Mouse (Mus musculus) liver, embryonic 15.5 days (tissue): ENCODE results near the gene Gm20388. TPM values are rescaled to one million over a fixed set of nuclear protein-coding genes. Genes with fewer than 3 reads are reported as not detected.
A peak's percentile ranks its signal among the peaks of the same experiment; 100 is the strongest.

ENCODE experiments used
- ATAC-seq: fragments of 200-750 bp; cut with Nextera tagmentation; 2 replicates; pipeline ENCODE4 v1.8.0; 2017; ENCODE audit warnings: moderate number of reproducible peaks, mild to moderate bottlenecking, moderate library complexity; ENCODE audit not compliant: insufficient read depth
- H3K27ac ChIP-seq: fragments of 300-500 bp; sonication (generic); replicated peaks from 2 replicates; pipeline ENCODE4 v1.5.1; 2015; ENCODE audit warnings: mild to moderate bottlenecking, inconsistent platforms
- H3K27me3 ChIP-seq: fragments of 300-500 bp; sonication (generic); 2 replicates; pipeline ENCODE4 v1.6.1; 2015; ENCODE audit warnings: mild to moderate bottlenecking, inconsistent platforms
- H3K36me3 ChIP-seq: fragments of 300-500 bp; sonication (generic); replicated peaks from 2 replicates; pipeline ENCODE4 v1.6.1; 2015; ENCODE audit warnings: moderate library complexity, mild to moderate bottlenecking, inconsistent platforms
- H3K4me1 ChIP-seq: fragments of 300-500 bp; sonication (generic); replicated peaks from 2 replicates; pipeline ENCODE4 v1.6.1; 2015; ENCODE audit warnings: inconsistent platforms
- H3K4me2 ChIP-seq: fragments of 300-500 bp; sonication (generic); 2 replicates; pipeline ENCODE4 v1.6.1; 2015; ENCODE audit warnings: moderate library complexity, mild to moderate bottlenecking, inconsistent platforms
- H3K4me3 ChIP-seq: fragments of 300-500 bp; sonication (generic); replicated peaks from 2 replicates; pipeline ENCODE4 v1.5.1; 2015; ENCODE audit warnings: mild to moderate bottlenecking, inconsistent platforms
- H3K9ac ChIP-seq: fragments of 300-500 bp; sonication (generic); 2 replicates; pipeline ENCODE4 v1.6.1; 2015; ENCODE audit warnings: moderate library complexity, mild to moderate bottlenecking, inconsistent platforms
- H3K9me3 ChIP-seq: fragments of 300-500 bp; sonication (generic); replicated peaks from 2 replicates; pipeline ENCODE4 v1.6.1; 2016; ENCODE audit warnings: inconsistent platforms
- WGBS: fragments of 180-500 bp; shearing (Covaris S2); methylation state at CpG from one replicate; pipeline ENCODE4 v1.1.7; 2015; ENCODE audit warnings: mixed read lengths; ENCODE audit not compliant: insufficient replicate concordance; 5-methylcytosine and 5-hydroxymethylcytosine counted together
- polyA plus RNA-seq: library from polyadenylated mRNA; unstranded; fragments of >200 nt; fragmentation: Nextera tagmentation; extraction: Ambion mirVana; gene quantifications from 2 replicates; pipeline ENCODE4 v1.2.1, GENCODE M21; 2015

Gene Gm20388
- polyA plus RNA-seq, 1 experiment from 2014 or later = not detected

- Histone ChIP-seq H3K4me1 (peaks cover 22% of the 10 kb centered on the region), H3K4me2 (peak overlapping the region; percentile 71), H3K36me3 (no peaks in the 10 kb centered on the region), H3K27me3 (peaks cover 80% of the 10 kb centered on the region), H3K9me3 (no peaks in the 10 kb centered on the region), H3K9ac (no peak overlapping the region), H3K27ac (no peak overlapping the region), H3K4me3 (no peak overlapping the region)
- ATAC-seq = no peak
- 12% methylated on average over 22 of the region's 22 CpGs for WGBS
Observed at GRCm38 (mm10) chr8:120230081-120230480, 319.4 kb downstream of the Gm20388 start.

- no peak overlapping the region for H3K27ac ChIP-seq
- no peaks in the 10 kb centered on the region for H3K9me3 ChIP-seq
- peaks cover 22% of the 10 kb centered on the region for H3K4me1 ChIP-seq
- H3K4me3 ChIP-seq = no peak overlapping the region
- H3K36me3 ChIP-seq = no peaks in the 10 kb centered on the region
- WGBS = 26% methylated on average over 18 of the region's 18 CpGs
- H3K9ac ChIP-seq = no peak overlapping the region
- H3K4me2 ChIP-seq = peak overlapping the region; percentile 71
- ATAC-seq = no peak
- peaks cover 72% of the 10 kb centered on the region for H3K27me3 ChIP-seq
Observed at GRCm38 (mm10) chr8:120230715-120231614, 320.3 kb downstream of the Gm20388 start.

- H3K4me2 ChIP-seq = no peak overlapping the region
- peaks cover 22% of the 10 kb centered on the region for H3K4me1 ChIP-seq
- H3K9ac ChIP-seq = no peak overlapping the region
Observed at GRCm38 (mm10) chr8:120231870-120232269, 321.2 kb downstream of the Gm20388 start.

GRCm38 (mm10) chr8:120232398-120232797 lies 321.8 kb downstream of the Gm20388 start:
- Histone ChIP-seq H3K4me2 (no peak overlapping the region), H3K27ac (no peak overlapping the region), H3K4me3 (no peak overlapping the region), H3K9me3 (no peaks in the 10 kb centered on the region), H3K4me1 (peaks cover 22% of the 10 kb centered on the region), H3K9ac (no peak overlapping the region), H3K27me3 (peaks cover 57% of the 10 kb centered on the region), H3K36me3 (no peaks in the 10 kb centered on the region)
- 41% methylated on average over 4 of the region's 4 CpGs for WGBS
- ATAC-seq = no peak

More at GRCm38 (mm10) chr8:120231870-120232269, 321.2 kb downstream of the Gm20388 start:
- WGBS = 59% methylated on average over 3 of the region's 3 CpGs
- no peaks in the 10 kb centered on the region for H3K36me3 ChIP-seq
- H3K27ac ChIP-seq = no peak overlapping the region
- no peak overlapping the region for H3K4me3 ChIP-seq
- peaks cover 63% of the 10 kb centered on the region for H3K27me3 ChIP-seq
- no peaks in the 10 kb centered on the region for H3K9me3 ChIP-seq
- no peak for ATAC-seq

- ATAC-seq = no peak
- peaks cover 22% of the 10 kb centered on the region for H3K4me1 ChIP-seq
- 71% methylated on average over 13 of the region's 13 CpGs for WGBS
- H3K9ac ChIP-seq = no peak overlapping the region
- H3K27ac ChIP-seq = no peak overlapping the region
- no peaks in the 10 kb centered on the region for H3K9me3 ChIP-seq
- H3K36me3 ChIP-seq = no peaks in the 10 kb centered on the region
- no peak overlapping the region for H3K4me2 ChIP-seq
- no peak overlapping the region for H3K4me3 ChIP-seq
- H3K27me3 ChIP-seq = peaks cover 52% of the 10 kb centered on the region
Observed at GRCm38 (mm10) chr8:120232913-120233312, 322.3 kb downstream of the Gm20388 start.

GRCm38 (mm10) chr8:120234457-120234856 lies 323.8 kb downstream of the Gm20388 start:
- peaks cover 37% of the 10 kb centered on the region for H3K27me3 ChIP-seq
- no peaks in the 10 kb centered on the region for H3K36me3 ChIP-seq
- H3K9me3 ChIP-seq = no peaks in the 10 kb centered on the region
- no peak overlapping the region for H3K9ac ChIP-seq
- H3K4me1 ChIP-seq = peaks cover 15% of the 10 kb centered on the region
- H3K27ac ChIP-seq = no peak overlapping the region
- no peak overlapping the region for H3K4me3 ChIP-seq
- WGBS = 63% methylated on average over 12 of the region's 12 CpGs
- H3K4me2 ChIP-seq = no peak overlapping the region
- no peak for ATAC-seq

- Histone ChIP-seq H3K36me3 (no peaks in the 10 kb centered on the region), H3K4me2 (no peak overlapping the region), H3K27me3 (peaks cover 33% of the 10 kb centered on the region), H3K9me3 (no peaks in the 10 kb centered on the region), H3K9ac (no peak overlapping the region), H3K4me3 (no peak overlapping the region), H3K27ac (no peak overlapping the region), H3K4me1 (peaks cover 11% of the 10 kb centered on the region; the same call in 1 of the 2 replicates)
- 58% methylated on average over 8 of the region's 8 CpGs for WGBS
- ATAC-seq = no peak
Observed at GRCm38 (mm10) chr8:120234866-120235265, 324.2 kb downstream of the Gm20388 start.

GRCm38 (mm10) chr8:120243222-120243621 lies 332.6 kb downstream of the Gm20388 start:
- H3K9ac ChIP-seq = no peak overlapping the region
- H3K4me3 ChIP-seq = no peak overlapping the region
- no peak overlapping the region for H3K27ac ChIP-seq
- peaks cover 6% of the 10 kb centered on the region for H3K4me1 ChIP-seq
- 65% methylated on average over 4 of the region's 4 CpGs for WGBS
- no peaks in the 10 kb centered on the region for H3K36me3 ChIP-seq
- no peaks in the 10 kb centered on the region for H3K9me3 ChIP-seq
- no peaks in the 10 kb centered on the region for H3K27me3 ChIP-seq
- ATAC-seq = no peak; the same call in 1 of the 2 replicates
- H3K4me2 ChIP-seq = no peak overlapping the region

GRCm38 (mm10) chr8:120243916-120244451 lies 333.3 kb downstream of the Gm20388 start:
- H3K27ac ChIP-seq = no peak overlapping the region

GRCm38 (mm10) chr8:120244553-120244952 lies 333.9 kb downstream of the Gm20388 start:
- Histone ChIP-seq H3K9ac (no peak overlapping the region), H3K4me3 (no peak overlapping the region), H3K4me2 (no peak overlapping the region), H3K4me1 (peaks cover 6% of the 10 kb centered on the region), H3K27ac (no peak overlapping the region), H3K36me3 (no peaks in the 10 kb centered on the region), H3K9me3 (no peaks in the 10 kb centered on the region), H3K27me3 (no peaks in the 10 kb centered on the region)
- WGBS = 77% methylated on average over 10 of the region's 10 CpGs
- no peak for ATAC-seq

More at GRCm38 (mm10) chr8:120243916-120244451, 333.3 kb downstream of the Gm20388 start:
- Histone ChIP-seq H3K27me3 (no peaks in the 10 kb centered on the region), H3K36me3 (no peaks in the 10 kb centered on the region), H3K4me3 (no peak overlapping the region), H3K9me3 (no peaks in the 10 kb centered on the region), H3K9ac (no peak overlapping the region), H3K4me2 (no peak overlapping the region), H3K4me1 (peaks cover 6% of the 10 kb centered on the region)
- 0 out of 2 replicates have a peak, but pooled peaks have one; percentile 23 for ATAC-seq
- WGBS = 62% methylated on average over 5 of the region's 5 CpGs

GRCm38 (mm10) chr8:120247618-120248017 lies 337.0 kb downstream of the Gm20388 start:
- Histone ChIP-seq H3K27ac (no peak overlapping the region), H3K9me3 (no peaks in the 10 kb centered on the region), H3K4me2 (no peak overlapping the region), H3K9ac (no peak overlapping the region), H3K36me3 (no peaks in the 10 kb centered on the region), H3K27me3 (no peaks in the 10 kb centered on the region), H3K4me1 (peaks cover 5% of the 10 kb centered on the region), H3K4me3 (no peak overlapping the region)
- 72% methylated on average over 5 of the region's 5 CpGs for WGBS
- no peak for ATAC-seq
